Comparison of ENCODE assay signal across 9 mouse cellular contexts in genomic region chr4:133042244-133042643, GRCm38 (mm10). TPM values are rescaled to one million over a fixed set of nuclear protein-coding genes. Genes with fewer than 3 reads are reported as not detected.
DNase-seq lines count a peak whose midpoint lies in the region; ATAC-seq and TF ChIP-seq lines count a peak whose summit lies in the region.
"Had no signal": no experiment of that assay in that cellular context is flagged by ENCODE, and none has a peak within 500 bp of the region (broad histone marks: within the 10 kb centered on the region; RNA-seq: fewer than 3 reads in every experiment).

No protein-coding gene starts in this region.

- WGBS in heart, embryonic 14.5 days, result 19% methylated on average over 4 of the region's 4 CpGs
- 21% methylated on average over 4 of the region's 4 CpGs for WGBS in forebrain, embryonic 12.5 days
- WGBS in liver, embryonic 13.5 days (ENCODE audit: insufficient replicate concordance), result 34% methylated on average over 4 of the region's 4 CpGs

- no peak for ATAC-seq in heart, embryonic 14.5 days (ENCODE audit: insufficient number of reproducible peaks, insufficient read depth, low FRiP score, low read depth)
- ATAC-seq in forebrain, embryonic 12.5 days (ENCODE audit: low FRiP score), result no peak
- no peak for ATAC-seq in liver, embryonic 13.5 days (ENCODE audit: low read depth)

- peak overlapping the region in 1 of 2 experiments; percentile 1; a peak in 1 of 4 replicates for H3K4me3 ChIP-seq in heart, embryonic 14.5 days (ENCODE audit: control insufficient read depth in 1 of 2, insufficient read depth in 1 of 2, low read depth in 1 of 2, low read length in 2 of 2)
- H3K4me3 ChIP-seq in E14TG2a.4 (replicated peaks; ENCODE audit: low read length), result peak overlapping the region; percentile 92
- no peak overlapping the region for H3K4me3 ChIP-seq in forebrain, embryonic 12.5 days (replicated peaks)
- no peak overlapping the region for H3K4me3 ChIP-seq in liver, embryonic 13.5 days (replicated peaks)

- peak overlapping the region; percentile 98 for H3K4me2 ChIP-seq in heart, embryonic 14.5 days (ENCODE audit: low read length)
- H3K4me2 ChIP-seq in forebrain, embryonic 12.5 days, result peak overlapping the region; percentile 47; the same call in 1 of the 2 replicates
- peak overlapping the region; percentile 43; the same call in 1 of the 2 replicates for H3K4me2 ChIP-seq in liver, embryonic 13.5 days

- peak overlapping the region; percentile 73 to 80 for H3K27ac ChIP-seq in heart, embryonic 14.5 days (replicated peaks in 1 of 2; ENCODE audit: control insufficient read depth in 1 of 2, insufficient read depth in 1 of 2, low read depth in 2 of 2, low read length in 2 of 2)
- peak overlapping the region; percentile 85 for H3K27ac ChIP-seq in forebrain, embryonic 12.5 days
- peak overlapping the region; percentile 65 for H3K27ac ChIP-seq in liver, embryonic 13.5 days

- no peaks in the 10 kb centered on the region for H3K27me3 ChIP-seq in heart, embryonic 14.5 days (ENCODE audit: control insufficient read depth, insufficient read depth, low read length)
- H3K27me3 ChIP-seq in E14TG2a.4 (ENCODE audit: insufficient read depth, low read length), result no peaks in the 10 kb centered on the region
- H3K27me3 ChIP-seq in forebrain, embryonic 12.5 days, result peaks cover 57% of the 10 kb centered on the region
- peaks cover 58% of the 10 kb centered on the region for H3K27me3 ChIP-seq in liver, embryonic 13.5 days

- no peaks in the 10 kb centered on the region for H3K9me3 ChIP-seq in heart, embryonic 14.5 days (ENCODE audit: control insufficient read depth, low read length)
- no peaks in the 10 kb centered on the region for H3K9me3 ChIP-seq in E14TG2a.4 (ENCODE audit: low read length)
- H3K9me3 ChIP-seq in forebrain, embryonic 12.5 days, result no peaks in the 10 kb centered on the region
- no peaks in the 10 kb centered on the region for H3K9me3 ChIP-seq in liver, embryonic 13.5 days (replicated peaks)

- DNase-seq in heart, adult 11 months, result no peak
- DNase-seq in liver, embryonic 13.5 days, result no peak
- no peak for DNase-seq in urinary bladder, postnatal 25 days (ENCODE audit: low spot score)
- no peak for DNase-seq in frontal cortex, postnatal 36 days (ENCODE audit: low spot score in 2 of 2)
- no peak for DNase-seq in thymus, postnatal 0 days (ENCODE audit: low spot score)
- DNase-seq: right cerebral cortex, postnatal 25 days had no signal

- H3K36me3 ChIP-seq in heart, embryonic 14.5 days (ENCODE audit: control insufficient read depth, insufficient read depth, low read length), result no peaks in the 10 kb centered on the region
- peaks cover 60% of the 10 kb centered on the region for H3K36me3 ChIP-seq in E14TG2a.4 (ENCODE audit: insufficient read depth, low read length)
- H3K36me3 ChIP-seq in forebrain, embryonic 12.5 days (replicated peaks), result no peaks in the 10 kb centered on the region
- no peaks in the 10 kb centered on the region for H3K36me3 ChIP-seq in liver, embryonic 13.5 days

- peaks cover 67 to 85% of the 10 kb centered on the region in 2 experiments for H3K4me1 ChIP-seq in heart, embryonic 14.5 days (ENCODE audit: control insufficient read depth in 2 of 2, insufficient read depth in 2 of 2, low read length in 2 of 2)
- H3K4me1 ChIP-seq in E14TG2a.4 (replicated peaks; ENCODE audit: low read depth, low read length), result peaks cover 73% of the 10 kb centered on the region
- H3K4me1 ChIP-seq in forebrain, embryonic 12.5 days, result peaks cover 94% of the 10 kb centered on the region
- H3K4me1 ChIP-seq in liver, embryonic 13.5 days (replicated peaks), result peaks cover 99% of the 10 kb centered on the region

- H3K9ac ChIP-seq in heart, embryonic 14.5 days (ENCODE audit: low read length), result peak overlapping the region; percentile 61
- no peak overlapping the region for H3K9ac ChIP-seq in forebrain, embryonic 12.5 days
- H3K9ac ChIP-seq in liver, embryonic 13.5 days, result no peak overlapping the region

- TF ChIP-seq CTCF in E14TG2a.4 (conservative IDR thresholded peaks at IDR 0.05; ENCODE audit: low read length), result no peak

RNA-seq across cellular contexts. Expression of gene Ahdc1, which starts 31.2 kb away (rescaled TPM):
- polyA plus RNA-seq in heart, embryonic 14.5 days (2014; fragmentation: Nextera tagmentation; extraction: Ambion mirVana), result 7.1 and 9.0 TPM in 2 replicates
- polyA plus RNA-seq in forebrain, embryonic 12.5 days (2016; fragmentation: Nextera tagmentation; extraction: Ambion mirVana), result 7.2 and 8.1 TPM in 2 replicates
- polyA plus RNA-seq in liver, embryonic 13.5 days (2015; fragmentation: Nextera tagmentation; extraction: Ambion mirVana), result 1.3 and 1.4 TPM in 2 replicates
- 5.3 and 8.0 TPM in 2 replicates for polyA plus RNA-seq in thymus, postnatal 0 days (2015; fragmentation: Nextera tagmentation; extraction: Ambion mirVana)

Comparison
In these comparisons a context has a peak if more than half of its experiments do, and no peak if none do; other contexts are left out.
1. H3K4me2 ChIP-seq: peak in every context shown above with its lines; median percentile 98 in heart, embryonic 14.5 days; 47 in forebrain, embryonic 12.5 days; 43 in liver, embryonic 13.5 days.